Mouse (Mus musculus): Measurements from ENCODE around the gene Dagla. TPM values are rescaled to one million over a fixed set of nuclear protein-coding genes. Genes with fewer than 3 reads are reported as not detected.

Gene Dagla
- total and polyA plus RNA-seq, 3 experiments: 0.11 TPM; not detected in 2

GRCm38 (mm10) chr19:10272746-10273145 lies 31.9 kb downstream of the Dagla start:
- DNase-seq (ENCODE audit: low spot score): no peak
- TF ChIP-seq CTCF (IDR thresholded peaks at IDR 0.05; ENCODE audit: low read depth, low read length) (no peak), POLR2AphosphoS5 (IDR thresholded peaks at IDR 0.05; ENCODE audit: insufficient replicate concordance, low read depth, low read length) (no peak)

GRCm38 (mm10) chr19:10271592-10271991 lies 33.1 kb downstream of the Dagla start:
- H3K4me3 ChIP-seq (ENCODE audit: low read depth, low read length): no peak overlapping the region
- no peaks in the 10 kb centered on the region; the same call in 1 of the 2 replicates for H3K4me1 ChIP-seq (ENCODE audit: insufficient read depth, low read depth, low read length)
- ATAC-seq (ENCODE audit: extremely low read depth, insufficient number of reproducible peaks, low FRiP score, poor library complexity, severe bottlenecking) (no peak), DNase-seq (ENCODE audit: low spot score) (no peak)
- no peaks in the 10 kb centered on the region for H3K9me3 ChIP-seq (replicated peaks)
- peaks cover 29% of the 10 kb centered on the region for H3K27me3 ChIP-seq (ENCODE audit: insufficient read depth, low read length)
- no peaks in the 10 kb centered on the region for H3K36me3 ChIP-seq (replicated peaks)
- TF ChIP-seq GATA2 (IDR thresholded peaks at IDR 0.05; ENCODE audit: borderline replicate concordance, low read depth, low read length) (no peak), TAL1 (conservative IDR thresholded peaks at IDR 0.05; ENCODE audit: low read depth, low read length) (no peak), GATA1 (IDR thresholded peaks at IDR 0.05; ENCODE audit: borderline replicate concordance, low read length) (no peak), CTCF (IDR thresholded peaks at IDR 0.05; ENCODE audit: low read depth, low read length) (no peak), POLR2AphosphoS5 (IDR thresholded peaks at IDR 0.05; ENCODE audit: insufficient replicate concordance, low read depth, low read length) (no peak)

More at GRCm38 (mm10) chr19:10272746-10273145, 31.9 kb downstream of the Dagla start:
- H3K27me3 ChIP-seq (ENCODE audit: insufficient read depth, low read length): peaks cover 29% of the 10 kb centered on the region
- H3K4me3 ChIP-seq (ENCODE audit: low read depth, low read length): no peak overlapping the region
- no peaks in the 10 kb centered on the region for H3K9me3 ChIP-seq (replicated peaks)
- H3K36me3 ChIP-seq (replicated peaks): no peaks in the 10 kb centered on the region
- no peak for ATAC-seq (ENCODE audit: extremely low read depth, insufficient number of reproducible peaks, low FRiP score, poor library complexity, severe bottlenecking)
- H3K4me1 ChIP-seq (ENCODE audit: insufficient read depth, low read depth, low read length): no peaks in the 10 kb centered on the region; the same call in 1 of the 2 replicates

- Histone ChIP-seq H3K36me3 (replicated peaks) (no peaks in the 10 kb centered on the region), H3K9me3 (replicated peaks) (no peaks in the 10 kb centered on the region), H3K27me3 (ENCODE audit: insufficient read depth, low read length) (peaks cover 33% of the 10 kb centered on the region), H3K4me3 (ENCODE audit: low read depth, low read length) (no peak overlapping the region), H3K4me1 (ENCODE audit: insufficient read depth, low read depth, low read length) (no peaks in the 10 kb centered on the region; the same call in 1 of the 2 replicates)
- no peak for DNase-seq (ENCODE audit: low spot score)
- no peak for TF ChIP-seq TAL1 (conservative IDR thresholded peaks at IDR 0.05; ENCODE audit: low read depth, low read length)
- no peak for TF ChIP-seq GATA2 (IDR thresholded peaks at IDR 0.05; ENCODE audit: borderline replicate concordance, low read depth, low read length)
- TF ChIP-seq POLR2AphosphoS5 (IDR thresholded peaks at IDR 0.05; ENCODE audit: insufficient replicate concordance, low read depth, low read length): no peak
- TF ChIP-seq CTCF (IDR thresholded peaks at IDR 0.05; ENCODE audit: low read depth, low read length): no peak
- TF ChIP-seq GATA1 (IDR thresholded peaks at IDR 0.05; ENCODE audit: borderline replicate concordance, low read length): no peak
- no peak for ATAC-seq (ENCODE audit: extremely low read depth, insufficient number of reproducible peaks, low FRiP score, poor library complexity, severe bottlenecking)
These were observed 34.3 kb downstream of the Dagla start for GRCm38 (mm10) chr19:10270356-10270755.

- no peak for TF ChIP-seq GATA1 (IDR thresholded peaks at IDR 0.05; ENCODE audit: borderline replicate concordance, low read length)
- no peak for TF ChIP-seq POLR2AphosphoS5 (IDR thresholded peaks at IDR 0.05; ENCODE audit: insufficient replicate concordance, low read depth, low read length)
- no peak for TF ChIP-seq CTCF (IDR thresholded peaks at IDR 0.05; ENCODE audit: low read depth, low read length)
- TF ChIP-seq TAL1 (conservative IDR thresholded peaks at IDR 0.05; ENCODE audit: low read depth, low read length): no peak
- TF ChIP-seq GATA2 (IDR thresholded peaks at IDR 0.05; ENCODE audit: borderline replicate concordance, low read depth, low read length): no peak
- H3K4me3 ChIP-seq (ENCODE audit: low read depth, low read length): no peak overlapping the region
- peaks cover 47% of the 10 kb centered on the region for H3K27me3 ChIP-seq (ENCODE audit: insufficient read depth, low read length)
- no peaks in the 10 kb centered on the region for H3K36me3 ChIP-seq (replicated peaks)
- ATAC-seq (ENCODE audit: extremely low read depth, insufficient number of reproducible peaks, low FRiP score, poor library complexity, severe bottlenecking) (no peak), DNase-seq (ENCODE audit: low spot score) (no peak)
- no peaks in the 10 kb centered on the region; the same call in 1 of the 2 replicates for H3K4me1 ChIP-seq (ENCODE audit: insufficient read depth, low read depth, low read length)
- H3K9me3 ChIP-seq (replicated peaks): no peaks in the 10 kb centered on the region
These were observed 35.8 kb downstream of the Dagla start for GRCm38 (mm10) chr19:10268851-10269250.

- no peaks in the 10 kb centered on the region; the same call in 1 of the 2 replicates for H3K4me1 ChIP-seq (ENCODE audit: insufficient read depth, low read depth, low read length)
- H3K4me3 ChIP-seq (ENCODE audit: low read depth, low read length): no peak overlapping the region
- ATAC-seq (ENCODE audit: extremely low read depth, insufficient number of reproducible peaks, low FRiP score, poor library complexity, severe bottlenecking) (no peak), DNase-seq (ENCODE audit: low spot score) (no peak)
- H3K27me3 ChIP-seq (ENCODE audit: insufficient read depth, low read length): peaks cover 54% of the 10 kb centered on the region
- H3K9me3 ChIP-seq (replicated peaks): no peaks in the 10 kb centered on the region
- TF ChIP-seq GATA2 (IDR thresholded peaks at IDR 0.05; ENCODE audit: borderline replicate concordance, low read depth, low read length): no peak
- no peak for TF ChIP-seq TAL1 (conservative IDR thresholded peaks at IDR 0.05; ENCODE audit: low read depth, low read length)
- TF ChIP-seq POLR2AphosphoS5 (IDR thresholded peaks at IDR 0.05; ENCODE audit: insufficient replicate concordance, low read depth, low read length): no peak
- no peak for TF ChIP-seq CTCF (IDR thresholded peaks at IDR 0.05; ENCODE audit: low read depth, low read length)
- TF ChIP-seq GATA1 (IDR thresholded peaks at IDR 0.05; ENCODE audit: borderline replicate concordance, low read length): no peak
- H3K36me3 ChIP-seq (replicated peaks): no peaks in the 10 kb centered on the region
These were observed 36.7 kb downstream of the Dagla start for GRCm38 (mm10) chr19:10267953-10268352.

GRCm38 (mm10) chr19:10267057-10267456 lies 37.6 kb downstream of the Dagla start:
- no peak for TF ChIP-seq CTCF (IDR thresholded peaks at IDR 0.05; ENCODE audit: low read depth, low read length)
- TF ChIP-seq GATA1 (IDR thresholded peaks at IDR 0.05; ENCODE audit: borderline replicate concordance, low read length): no peak
- TF ChIP-seq TAL1 (conservative IDR thresholded peaks at IDR 0.05; ENCODE audit: low read depth, low read length): no peak
- no peak for TF ChIP-seq GATA2 (IDR thresholded peaks at IDR 0.05; ENCODE audit: borderline replicate concordance, low read depth, low read length)
- no peak for TF ChIP-seq POLR2AphosphoS5 (IDR thresholded peaks at IDR 0.05; ENCODE audit: insufficient replicate concordance, low read depth, low read length)
- Histone ChIP-seq H3K36me3 (replicated peaks) (no peaks in the 10 kb centered on the region), H3K9me3 (replicated peaks) (no peaks in the 10 kb centered on the region), H3K4me3 (ENCODE audit: low read depth, low read length) (no peak overlapping the region), H3K27me3 (ENCODE audit: insufficient read depth, low read length) (peaks cover 55% of the 10 kb centered on the region), H3K4me1 (ENCODE audit: insufficient read depth, low read depth, low read length) (no peaks in the 10 kb centered on the region)
- no peak for DNase-seq (ENCODE audit: low spot score)
- ATAC-seq (ENCODE audit: extremely low read depth, insufficient number of reproducible peaks, low FRiP score, poor library complexity, severe bottlenecking): no peak

Measured in G1E (cell line).